Mouse (Mus musculus): Measurements from ENCODE around the gene 6430548M08Rik.
A peak's percentile ranks its signal among the peaks of the same experiment; 100 is the strongest.

6430548M08Rik gene

GRCm38 (mm10) chr8:120181861-120182414, 68.0 kb downstream of the 6430548M08Rik start:
- no peak for DNase-seq (ENCODE audit: low read depth, low spot score)

DNA sequence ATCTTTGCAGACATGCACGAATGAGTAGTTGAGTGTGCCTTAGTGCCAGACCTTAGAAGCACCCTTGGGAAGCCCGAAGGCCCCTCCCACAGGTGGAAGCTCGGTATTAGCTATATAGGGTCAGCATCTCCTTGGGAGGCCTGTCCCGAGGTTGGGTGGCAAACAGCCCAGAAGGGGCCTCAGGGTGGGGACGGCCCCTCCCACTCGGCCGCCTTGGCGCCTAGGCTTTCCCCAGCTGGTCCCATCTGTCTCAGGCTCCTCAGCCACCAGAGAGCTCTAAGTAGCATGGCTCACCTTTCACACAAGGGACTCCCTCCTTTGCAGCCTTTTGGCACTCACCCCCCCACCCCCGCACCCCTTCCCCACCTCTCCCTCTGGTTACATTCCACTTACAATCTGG, 70.4 kb downstream of the 6430548M08Rik start:
- DNase-seq (ENCODE audit: low read depth, low spot score): no peak

- no peak for DNase-seq (ENCODE audit: low read depth, low spot score)
Observed at GRCm38 (mm10) chr8:120184850-120185792, 71.2 kb downstream of the 6430548M08Rik start.

- no peak for DNase-seq (ENCODE audit: low read depth, low spot score)
Observed at GRCm38 (mm10) chr8:120186454-120186853, 72.5 kb downstream of the 6430548M08Rik start.

GRCm38 (mm10) chr8:120188510-120188909, 74.6 kb downstream of the 6430548M08Rik start:
- DNase-seq (ENCODE audit: low read depth, low spot score): no peak

DNA sequence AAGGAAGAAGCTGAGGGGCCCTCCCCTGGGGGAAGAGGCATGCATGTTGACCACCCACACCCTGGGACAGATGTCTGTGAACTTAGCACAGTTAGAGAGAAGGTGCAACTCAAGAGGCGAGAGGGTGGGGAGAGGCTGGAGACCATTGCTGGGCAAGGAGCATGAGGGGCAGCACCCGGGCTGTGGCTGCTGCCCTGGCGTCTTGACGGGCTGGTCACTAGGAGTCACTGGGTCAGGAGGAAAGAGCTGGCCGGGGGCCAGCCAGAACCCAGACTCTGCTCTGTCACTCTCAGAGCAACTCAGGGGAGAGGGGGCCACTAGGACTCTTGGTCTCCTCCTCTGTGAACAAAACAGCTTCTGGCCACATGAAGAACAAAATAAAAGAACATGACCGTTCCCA, 75.5 kb downstream of the 6430548M08Rik start:
- DNase-seq (ENCODE audit: low read depth, low spot score): no peak

DNA sequence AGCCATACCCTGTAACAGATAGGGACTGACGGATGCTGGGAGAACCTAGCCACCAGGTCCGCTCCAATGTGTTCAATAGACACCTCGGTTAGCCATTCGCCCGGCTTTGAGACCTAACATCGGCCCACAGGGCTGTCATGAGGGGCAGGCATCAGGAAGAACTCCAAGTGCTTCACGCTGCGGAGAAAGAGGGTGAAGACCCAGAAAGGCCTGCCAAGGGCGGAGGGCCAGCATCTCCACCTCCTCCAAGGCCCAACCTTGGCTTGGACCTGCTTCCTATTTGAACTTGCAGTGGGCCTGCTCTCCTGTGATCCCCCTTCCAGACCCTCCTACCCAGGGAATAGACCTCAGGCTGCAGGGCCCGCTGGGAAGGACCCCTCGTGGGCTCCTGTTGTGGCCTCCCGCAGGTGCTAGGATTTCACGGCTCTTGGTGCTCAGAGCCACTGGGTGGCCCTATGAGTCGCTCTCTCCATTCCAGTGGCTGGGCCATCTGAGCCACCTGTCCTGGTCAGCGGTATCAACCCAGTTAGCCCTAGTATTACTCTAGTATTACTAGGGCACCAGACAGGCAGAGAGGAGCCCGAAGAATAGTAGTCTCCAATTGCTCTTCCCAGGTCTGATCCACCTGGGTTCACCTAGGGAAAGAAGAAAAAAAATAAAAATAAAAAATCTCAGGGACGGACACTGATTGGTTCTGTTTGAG, 76.3 kb downstream of the 6430548M08Rik start:
- no peak for DNase-seq (ENCODE audit: low read depth, low spot score)

DNA sequence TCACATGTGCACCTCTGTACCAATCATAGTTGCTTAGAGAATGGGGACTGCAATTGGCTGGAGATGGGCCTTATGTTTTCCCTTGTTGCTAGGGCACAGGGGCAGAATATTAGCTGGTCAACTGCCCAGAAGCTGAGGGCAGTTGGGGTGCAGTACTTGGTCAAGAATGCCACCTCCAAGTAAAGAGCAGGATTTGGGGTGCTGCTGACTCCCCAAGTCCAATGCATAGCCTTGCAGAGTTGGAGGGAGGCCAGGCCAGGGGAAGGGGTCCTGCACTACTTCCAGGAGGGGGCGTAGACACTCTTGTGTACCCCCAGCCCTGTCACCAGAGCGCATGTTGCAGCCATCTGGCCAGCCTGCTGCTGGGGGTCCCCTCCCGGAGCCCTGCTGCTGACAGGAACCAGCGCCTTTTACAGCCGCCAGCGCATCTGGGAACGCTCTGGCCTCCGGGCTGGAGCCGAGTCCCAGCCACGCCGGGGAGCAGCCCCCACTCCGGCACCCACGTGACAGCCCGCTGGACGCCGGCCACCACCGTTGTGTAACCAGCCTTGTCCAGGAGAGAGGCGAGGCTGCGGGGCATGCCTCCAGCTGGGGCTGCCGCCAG, 77.0 kb downstream of the 6430548M08Rik start:
- DNase-seq (ENCODE audit: low read depth, low spot score): peak; percentile 53

DNA sequence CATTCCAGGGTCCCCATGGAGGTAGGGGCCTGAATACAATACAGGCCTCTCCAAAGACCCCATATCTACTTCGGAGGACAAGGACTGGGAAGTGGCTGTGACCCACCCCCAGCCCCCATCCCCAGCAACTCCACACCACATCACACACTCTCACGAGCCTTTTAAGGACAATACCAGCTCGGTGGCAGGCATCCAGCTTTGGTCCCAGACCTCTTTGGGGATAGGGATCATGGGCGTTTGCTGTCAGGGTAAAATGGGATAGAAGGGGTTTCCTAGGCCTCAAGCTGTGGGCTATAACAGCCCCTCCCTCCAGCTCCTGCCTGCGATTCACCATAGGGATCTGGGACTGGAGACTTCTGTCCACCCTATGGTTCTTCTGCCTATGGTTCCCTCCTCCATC, 77.7 kb downstream of the 6430548M08Rik start:
- no peak for DNase-seq (ENCODE audit: low read depth, low spot score)

DNA sequence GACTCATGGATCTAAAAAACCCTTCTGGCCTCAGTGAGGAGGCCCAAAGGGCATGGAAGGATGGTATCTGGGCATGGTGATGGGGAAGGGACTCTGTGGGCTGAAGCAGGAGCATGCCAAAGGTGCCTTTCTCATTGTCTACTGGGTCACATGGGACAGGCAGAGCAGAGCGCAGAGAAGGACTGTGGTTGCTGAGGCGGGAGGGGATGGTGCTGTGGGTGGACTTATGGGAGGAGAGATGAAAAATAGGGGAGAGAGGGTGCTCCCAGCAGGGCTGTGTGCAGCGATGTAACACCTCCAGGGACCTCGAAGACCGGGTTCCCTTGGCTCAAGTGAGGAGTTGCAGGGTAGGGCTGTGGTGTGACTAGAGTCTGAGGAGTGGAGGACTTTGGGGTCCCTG, 78.2 kb downstream of the 6430548M08Rik start:
- DNase-seq (ENCODE audit: low read depth, low spot score): no peak

- DNase-seq (ENCODE audit: low read depth, low spot score): no peak
Observed at GRCm38 (mm10) chr8:120201351-120201750, 87.4 kb downstream of the 6430548M08Rik start.

DNA sequence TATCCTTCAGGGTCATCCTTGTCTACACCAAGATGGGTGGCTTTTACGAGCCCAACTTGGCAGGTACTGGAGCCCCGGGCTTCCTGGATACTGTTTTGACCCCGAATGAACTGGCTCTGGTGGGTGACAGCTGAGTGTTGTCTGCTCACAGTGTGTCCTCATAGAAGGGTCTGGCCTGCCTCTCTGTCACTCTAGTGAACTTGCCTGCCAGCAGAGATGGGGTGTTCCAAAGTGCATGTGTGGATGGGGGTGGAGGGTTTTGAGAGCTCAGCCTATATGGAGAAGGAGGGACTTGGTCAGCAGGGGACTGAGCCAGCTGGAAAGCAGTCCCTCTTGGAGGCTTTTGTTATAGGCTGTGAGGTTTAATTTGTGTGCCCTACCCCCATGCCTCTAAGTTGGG, 88.6 kb downstream of the 6430548M08Rik start:
- DNase-seq (ENCODE audit: low read depth, low spot score): no peak

DNA sequence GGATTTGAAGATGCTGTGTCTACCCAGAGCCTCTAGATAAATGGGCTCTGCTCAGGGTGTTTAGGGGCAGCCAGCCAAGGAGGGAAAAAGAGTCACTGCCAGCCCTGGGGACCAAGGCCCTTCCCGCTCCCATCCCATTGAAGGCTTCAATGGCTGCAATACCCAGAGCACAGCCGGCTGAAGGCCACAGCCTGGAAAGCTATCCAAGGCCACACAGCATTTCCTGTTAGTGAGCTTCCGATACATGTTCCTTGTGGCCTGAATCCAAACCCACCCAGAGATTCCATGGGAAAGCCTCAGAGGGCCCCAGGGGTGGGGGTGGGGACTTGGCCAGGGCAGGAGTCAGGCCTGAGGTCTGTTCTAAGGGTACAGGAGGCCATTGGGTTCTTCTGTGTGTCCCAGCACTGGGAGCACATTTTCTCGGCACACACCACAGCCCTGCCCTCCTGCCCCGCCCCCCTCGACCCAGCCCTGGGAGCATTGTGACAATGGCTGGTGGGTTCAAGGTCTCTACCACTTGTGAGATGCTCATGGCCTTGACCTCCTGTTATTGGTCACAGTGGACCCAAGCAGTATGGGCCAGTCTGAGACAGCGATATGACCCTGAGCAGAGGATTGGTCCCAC, 90.9 kb downstream of the 6430548M08Rik start:
- DNase-seq (ENCODE audit: low read depth, low spot score): no peak

DNA sequence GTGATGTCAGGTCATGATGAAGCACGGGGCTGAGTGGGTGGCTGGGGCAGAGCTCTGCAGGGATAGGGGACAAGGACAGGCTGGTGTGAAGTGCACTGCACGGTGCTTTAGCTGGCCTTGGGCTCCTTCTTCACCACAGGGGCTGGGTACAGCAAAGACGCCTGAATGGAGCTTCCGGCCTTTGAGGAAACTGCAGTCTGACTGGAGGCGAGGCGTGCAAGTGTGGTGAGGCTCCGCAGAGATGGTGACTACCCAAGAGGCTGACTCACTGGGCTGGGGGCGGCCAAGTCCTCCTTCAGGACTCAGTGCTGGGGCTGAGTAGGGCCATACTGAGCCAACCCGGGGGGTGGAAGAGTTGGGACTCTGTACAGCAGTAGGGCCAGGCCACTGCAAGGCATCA, 92.0 kb downstream of the 6430548M08Rik start:
- no peak for DNase-seq (ENCODE audit: low read depth, low spot score)

DNA sequence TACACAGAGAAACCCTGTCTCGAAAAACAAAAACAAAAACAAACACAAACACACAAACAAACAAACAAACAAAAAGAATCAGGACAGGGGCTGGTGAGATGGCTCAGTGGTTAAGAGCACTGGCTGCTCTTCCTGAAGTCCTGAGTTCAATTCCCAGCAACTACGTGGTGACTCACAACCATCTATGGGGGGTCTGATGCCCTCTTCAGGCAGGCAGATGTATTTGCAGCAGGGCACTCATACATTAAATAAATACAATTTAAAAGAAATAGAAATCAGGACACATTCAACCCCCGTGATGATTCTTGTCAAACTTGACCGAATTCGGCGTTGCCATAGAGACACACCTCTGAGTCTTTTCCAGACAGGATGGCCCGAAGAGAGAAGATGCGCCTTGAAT, 93.4 kb downstream of the 6430548M08Rik start:
- DNase-seq (ENCODE audit: low read depth, low spot score): no peak

- no peak for DNase-seq (ENCODE audit: low read depth, low spot score)
Observed at GRCm38 (mm10) chr8:120208113-120208512, 94.2 kb downstream of the 6430548M08Rik start.

DNA sequence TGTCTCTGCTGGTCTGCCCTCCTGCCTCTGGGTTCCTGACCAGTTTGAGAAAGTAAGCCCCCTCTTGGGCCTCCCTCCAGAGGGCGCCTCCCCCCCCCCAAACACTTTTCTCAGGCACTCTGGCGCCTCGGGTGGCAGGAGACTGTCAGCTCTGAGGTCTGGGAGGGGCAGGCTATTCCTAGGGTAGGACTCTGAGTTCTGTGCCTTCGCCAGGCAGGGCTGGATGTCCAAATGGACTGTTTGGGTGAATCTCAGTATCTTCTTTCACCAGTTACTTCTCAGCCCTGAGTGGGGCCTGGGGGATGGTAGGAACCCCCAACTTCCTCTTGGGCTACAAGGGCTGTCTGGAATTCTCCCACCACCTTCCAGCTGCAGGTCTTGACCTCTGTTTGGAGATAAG, 97.4 kb downstream of the 6430548M08Rik start:
- DNase-seq (ENCODE audit: low read depth, low spot score): no peak

DNA sequence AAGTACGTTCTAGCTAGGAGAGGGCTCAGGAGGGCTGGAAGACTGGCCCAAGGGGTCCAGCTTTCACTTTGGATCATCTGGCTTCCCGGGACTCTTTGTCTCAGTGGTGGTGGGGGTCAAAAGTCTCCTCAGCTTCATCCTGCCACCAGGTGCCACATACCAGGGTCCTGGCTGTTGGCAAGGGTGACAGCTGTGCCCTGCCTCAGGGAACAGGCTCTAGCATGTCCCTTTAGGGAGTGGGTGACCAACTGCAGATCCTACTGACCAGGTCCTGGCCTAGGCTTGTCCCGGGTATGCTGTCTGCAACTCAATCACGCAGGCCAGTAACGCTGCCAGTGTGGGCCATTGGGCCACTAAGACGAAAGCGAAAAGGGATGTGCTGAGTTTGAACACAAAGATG, 98.6 kb downstream of the 6430548M08Rik start:
- DNase-seq (ENCODE audit: low read depth, low spot score): no peak

DNA sequence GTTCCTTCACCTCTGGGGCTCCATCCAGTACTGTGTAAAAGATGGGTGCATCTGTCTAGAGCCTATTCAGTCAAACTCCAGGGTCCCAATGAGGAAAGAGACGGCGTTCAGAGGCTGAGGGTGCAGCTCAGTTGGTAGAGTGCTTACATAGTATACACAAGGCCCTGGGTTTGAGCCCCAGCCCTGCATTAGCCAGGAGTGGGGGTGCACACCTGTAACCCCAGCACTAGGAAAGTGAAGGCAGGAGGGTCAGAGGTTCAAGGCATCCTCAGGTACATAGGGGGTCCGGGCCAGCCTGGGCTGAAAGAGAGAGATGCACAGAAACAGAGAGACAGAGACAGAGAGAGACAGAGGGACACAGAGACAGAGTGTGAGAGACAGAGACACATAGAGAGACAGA, 99.3 kb downstream of the 6430548M08Rik start:
- DNase-seq (ENCODE audit: low read depth, low spot score): no peak

DNA sequence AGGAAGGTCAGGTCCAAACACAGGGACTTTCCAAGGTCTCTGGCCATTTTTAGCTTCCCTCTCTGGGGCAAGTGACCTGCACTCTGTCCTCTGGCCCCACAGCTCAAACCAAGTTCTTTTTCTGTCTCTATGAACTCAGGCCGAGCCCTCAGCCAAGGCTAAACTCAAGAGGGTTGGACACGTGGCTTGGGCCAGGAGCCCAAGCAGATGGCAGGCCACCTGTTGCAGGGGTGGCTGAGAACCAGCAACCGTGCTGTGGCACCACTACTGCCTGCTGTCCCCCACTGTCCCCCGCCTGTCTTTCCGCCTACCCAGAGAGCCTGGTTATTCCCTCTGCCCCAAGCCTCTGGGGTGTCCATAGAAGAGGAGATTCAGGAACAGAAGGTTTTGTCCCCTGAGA, 100.0 kb downstream of the 6430548M08Rik start:
- DNase-seq (ENCODE audit: low read depth, low spot score): no peak

All from retina, adult 2 months (tissue).